Mouse (Mus musculus): Measurements from ENCODE around the gene Ier5.
A peak's percentile ranks its signal among the peaks of the same experiment; 100 is the strongest.

The Ier5 gene

DNA sequence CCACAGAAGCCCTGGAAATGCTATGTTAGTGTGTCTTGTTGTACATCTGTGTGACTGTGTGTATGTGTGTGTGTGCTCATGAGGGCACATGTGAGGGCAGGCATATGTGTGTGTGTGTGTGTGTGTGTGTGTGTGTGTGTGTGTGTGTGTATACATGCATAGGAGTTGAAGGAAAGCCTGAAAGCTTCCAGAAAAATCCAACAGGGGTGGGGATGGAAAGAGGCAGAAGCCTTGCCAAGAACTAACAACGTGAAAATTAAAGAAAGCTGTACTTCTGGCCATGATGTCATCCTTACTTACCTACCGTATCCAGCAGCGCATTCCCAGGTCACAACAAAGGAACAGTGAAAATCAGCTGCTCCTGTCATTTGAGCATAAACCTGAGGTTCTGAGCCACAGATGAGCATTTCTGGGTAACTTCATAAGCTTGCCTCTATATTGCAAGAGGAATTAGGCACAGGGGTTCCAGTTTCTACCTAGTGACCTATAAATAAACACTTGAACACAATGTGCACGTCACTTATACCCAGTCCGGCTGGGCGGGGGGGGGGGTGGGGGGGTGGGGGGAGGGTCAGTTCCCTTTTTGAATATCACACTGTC lies 45.0 kb downstream of the Ier5 start:
- no peak for DNase-seq (ENCODE audit: low spot score in 2 of 2)

DNA sequence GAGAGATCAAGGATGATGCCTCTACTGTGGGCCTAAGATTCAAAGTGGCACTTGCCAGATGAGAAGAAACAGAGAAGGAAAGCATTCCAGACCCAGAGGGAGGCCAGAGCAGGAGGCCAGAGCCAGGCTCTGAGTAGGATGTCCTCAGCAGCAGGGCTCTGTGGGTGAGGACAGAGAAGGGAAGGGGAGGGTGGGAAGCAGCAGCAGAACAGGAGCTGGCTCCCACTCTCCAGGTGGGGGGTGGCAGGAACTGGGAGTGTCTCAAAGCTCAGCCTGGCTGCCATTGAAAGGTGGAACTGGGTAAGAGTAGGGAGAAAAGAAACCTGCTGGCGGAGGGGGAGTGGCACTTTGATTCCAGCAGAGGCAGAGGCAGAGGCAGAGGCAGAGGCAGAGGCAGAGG lies 46.1 kb downstream of the Ier5 start:
- no peak for DNase-seq (ENCODE audit: low spot score in 2 of 2)

DNA sequence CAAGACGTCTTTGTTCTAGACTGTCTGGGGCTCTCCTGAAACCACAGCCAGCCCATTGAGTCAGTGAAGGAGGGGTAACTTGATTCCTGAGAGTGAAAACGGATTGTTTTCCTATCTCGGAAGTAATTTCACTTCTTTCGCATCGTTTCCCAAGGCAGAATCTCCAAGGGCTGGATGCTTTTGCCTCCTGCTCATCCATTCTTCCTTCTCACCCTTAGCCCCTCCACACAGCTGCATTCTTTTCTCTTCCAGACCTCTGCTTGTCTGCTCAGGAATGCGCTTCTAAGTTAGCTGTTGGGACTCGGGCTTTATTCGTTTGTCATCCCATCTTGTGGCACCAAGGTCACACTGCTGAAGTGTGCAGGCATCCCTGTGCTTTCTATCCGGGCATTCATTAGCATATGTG lies 46.7 kb downstream of the Ier5 start:
- no peak for DNase-seq (ENCODE audit: low spot score in 2 of 2)

DNA sequence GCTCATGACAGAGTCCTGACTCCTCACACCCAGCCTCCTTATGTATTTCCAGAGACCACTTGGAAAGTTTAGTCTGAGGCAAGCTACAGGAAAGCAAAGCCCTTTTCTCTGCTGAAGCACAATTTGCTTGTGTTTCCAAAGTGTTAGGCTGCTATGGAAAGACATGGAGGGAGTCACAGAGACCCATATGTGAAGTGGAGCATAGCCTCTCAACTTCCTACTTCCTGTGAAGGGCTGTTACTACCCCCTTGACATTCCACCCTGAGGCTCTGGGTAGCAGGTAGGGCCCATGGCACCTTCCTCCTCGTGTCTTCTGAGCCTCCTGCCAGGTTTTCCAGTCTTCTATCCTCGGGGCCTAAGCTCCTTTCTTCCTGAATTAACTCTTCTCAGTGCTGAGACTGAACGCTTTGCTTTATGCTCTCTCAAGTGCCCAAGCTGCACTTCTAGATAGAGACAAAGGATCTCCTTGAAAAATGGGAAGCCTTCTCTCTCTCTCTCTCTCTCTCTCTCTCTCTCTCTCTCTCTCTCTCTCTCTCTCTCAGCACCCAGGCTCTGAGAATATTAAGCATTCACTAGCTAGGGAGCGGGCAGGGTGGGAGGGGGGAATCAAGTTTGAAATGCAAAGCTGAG lies 47.2 kb downstream of the Ier5 start:
- no peak for DNase-seq (ENCODE audit: low spot score in 2 of 2)

DNA sequence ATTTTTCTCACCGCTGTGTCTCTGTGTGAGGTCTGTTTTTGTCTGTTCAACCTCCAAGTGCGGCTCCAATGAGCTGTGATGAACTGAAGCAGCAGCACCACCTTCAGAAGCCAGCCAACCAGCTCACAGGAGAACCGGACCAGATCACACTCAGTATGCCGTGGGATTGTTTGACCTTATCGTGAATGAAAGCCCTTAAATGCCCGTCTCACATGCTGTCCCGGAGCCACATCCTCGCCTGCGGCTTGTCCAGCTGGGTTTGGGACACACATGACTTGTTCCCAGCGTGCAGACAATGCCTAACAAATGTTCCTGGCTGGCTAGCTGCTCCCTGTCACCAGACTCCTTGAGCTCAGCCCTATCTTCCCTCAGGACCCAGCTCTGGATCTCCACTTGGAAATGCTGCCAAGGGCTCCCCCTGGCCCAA lies 47.7 kb downstream of the Ier5 start:
- DNase-seq (ENCODE audit: low spot score in 2 of 2), result no peak

DNA sequence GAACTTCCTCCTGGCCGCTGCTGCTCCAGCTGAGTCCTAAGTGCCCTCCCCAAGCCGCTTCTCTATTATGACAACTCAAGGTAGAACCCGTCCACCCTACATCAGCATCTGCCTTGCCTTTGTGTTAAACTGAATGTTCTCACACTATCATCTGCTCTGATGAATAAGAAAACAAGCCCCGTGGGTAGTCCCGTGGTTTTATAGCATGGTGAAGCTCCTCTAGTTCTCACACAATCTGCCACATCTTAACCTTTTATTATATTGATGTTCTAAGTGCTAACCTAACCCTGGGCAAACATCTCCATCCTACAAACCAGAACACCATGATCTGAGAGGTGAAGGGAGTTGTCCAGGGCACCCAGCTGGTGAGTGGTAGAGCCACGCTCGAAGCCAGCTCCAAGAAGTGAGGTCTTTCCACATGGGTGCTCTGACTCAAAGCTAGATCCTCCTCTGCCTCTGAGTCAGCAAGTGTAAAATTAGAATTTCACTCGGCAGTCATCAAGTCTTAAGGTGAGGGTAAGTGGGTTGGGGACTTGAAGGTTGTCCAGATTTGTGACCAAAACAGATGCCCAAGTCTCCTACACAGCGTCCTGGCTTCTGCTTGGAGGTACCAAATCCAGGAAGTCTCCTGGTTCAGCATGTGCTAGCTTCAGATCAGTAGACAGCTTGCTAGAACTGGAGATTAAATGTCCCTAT lies 48.4 kb downstream of the Ier5 start:
- no peak for DNase-seq (ENCODE audit: low spot score in 2 of 2)

DNA sequence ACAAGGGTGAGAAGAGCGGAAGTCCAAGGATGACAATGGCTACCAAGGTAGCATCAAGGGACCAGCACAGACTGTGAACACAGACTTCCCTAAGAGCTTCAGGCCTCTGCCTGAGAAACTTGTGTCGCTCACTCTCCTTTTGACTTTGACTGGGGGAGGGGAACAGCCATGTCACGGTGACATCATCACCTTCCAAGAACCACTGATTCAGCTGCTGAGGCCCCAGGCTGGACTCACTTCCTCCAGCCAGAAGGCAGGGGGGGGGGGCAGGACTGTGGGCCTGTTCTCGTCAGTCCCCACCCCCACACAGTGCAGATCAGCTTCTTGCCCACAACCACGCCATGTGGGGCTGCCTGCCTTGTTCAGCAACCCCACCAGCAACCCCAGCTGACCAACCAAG lies 49.3 kb downstream of the Ier5 start:
- DNase-seq (ENCODE audit: low spot score in 2 of 2), result peak; percentile 35 to 42

DNA sequence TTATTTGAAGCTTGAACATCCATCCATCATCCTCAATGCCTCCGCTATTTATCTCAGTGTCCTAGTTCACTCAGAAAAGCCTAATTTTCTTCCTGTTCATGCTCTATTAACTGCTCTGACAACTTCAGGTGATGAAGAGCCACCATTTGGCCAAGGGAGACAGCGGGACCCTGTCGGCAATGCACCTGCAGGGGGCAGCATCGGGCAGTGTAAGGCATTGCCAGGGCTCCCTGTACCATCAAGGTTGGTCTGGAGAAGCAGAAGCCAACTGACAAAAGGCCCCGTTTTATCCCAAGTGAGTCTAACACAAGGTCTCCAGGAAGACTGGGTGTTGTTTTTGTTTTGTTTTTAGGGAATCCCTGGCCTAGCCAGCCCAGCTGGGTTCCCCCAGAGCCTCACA lies 50.5 kb downstream of the Ier5 start:
- DNase-seq (ENCODE audit: low spot score in 2 of 2), result peak; percentile 88 to 98

All from thymus, postnatal 10 days (tissue).